Mouse (Mus musculus) midbrain, postnatal 0 days (tissue): Measurements from ENCODE around the gene Afdn. TPM values are rescaled to one million over a fixed set of nuclear protein-coding genes. Genes with fewer than 3 reads are reported as not detected.
"Not testable (repeated sequence)": the region's sequence is repeated elsewhere in the genome, so short reads cannot be mapped to it uniquely, and the experiment has no call there.

Source experiments
- ATAC-seq: fragments of 200-750 bp; cut with Nextera tagmentation; 2 replicates; pipeline ENCODE4 v1.8.0; 2017; ENCODE audit warnings: moderate number of reproducible peaks, mild to moderate bottlenecking, moderate TSS enrichment, moderate library complexity; ENCODE audit not compliant: low FRiP score
- DNase-seq: peaks from one replicate; pipeline ENCODE4 v3.0.0-alpha.2; 2015; ENCODE audit warnings: low spot score
- H3K27ac ChIP-seq: fragments of 300-500 bp; sonication (generic); 2 replicates; pipeline ENCODE4 v1.5.1; 2014; ENCODE audit warnings: low read depth, mild to moderate bottlenecking, low read length, mixed read lengths
- H3K27me3 ChIP-seq: fragments of 300-500 bp; sonication (generic); 2 replicates; pipeline ENCODE4 v1.6.1; 2014; ENCODE audit warnings: low read length, control low read depth, mixed read lengths; ENCODE audit not compliant: insufficient read depth
- H3K36me3 ChIP-seq: fragments of 300-500 bp; sonication (generic); 2 replicates; pipeline ENCODE4 v1.6.1; 2014; ENCODE audit warnings: low read length, control low read depth, mixed read lengths; ENCODE audit not compliant: insufficient read depth
- H3K4me1 ChIP-seq: fragments of 300-500 bp; sonication (generic); 2 replicates; pipeline ENCODE4 v1.6.1; 2014; ENCODE audit warnings: mild to moderate bottlenecking, control low read depth, antibody characterized with exemption, low read length, mixed read lengths; ENCODE audit not compliant: insufficient read depth
- H3K4me2 ChIP-seq: fragments of 300-500 bp; sonication (generic); 2 replicates; pipeline ENCODE4 v1.6.1; 2014; ENCODE audit warnings: low read depth, mild to moderate bottlenecking, low read length, mixed read lengths; ENCODE audit not compliant: poor library complexity, severe bottlenecking
- H3K4me3 ChIP-seq: fragments of 300-500 bp; sonication (generic); 2 replicates; pipeline ENCODE4 v1.5.1; 2014; ENCODE audit warnings: low read depth, mild to moderate bottlenecking, low read length, moderate library complexity
- H3K9ac ChIP-seq: fragments of 300-500 bp; sonication (generic); replicated peaks from 2 replicates; pipeline ENCODE4 v1.6.1; 2014; ENCODE audit warnings: mild to moderate bottlenecking, low read length, moderate library complexity, mixed read lengths; ENCODE audit not compliant: poor library complexity, severe bottlenecking
- H3K9me3 ChIP-seq: fragments of 300-500 bp; sonication (generic); 2 replicates; pipeline ENCODE4 v1.6.1; 2016; ENCODE audit warnings: low read length, control low read depth
- CTCF ChIP-seq: IDR thresholded peaks from 2 replicates; pipeline ENCODE4 v1.5.1; 2016; ENCODE audit warnings: antibody characterized with exemption, mild to moderate bottlenecking
- WGBS: fragments of 180-500 bp; shearing (Covaris S2); extraction: QIAGEN DNeasy Blood & Tissue Kit; methylation state at CpG from one replicate; pipeline ENCODE4 v1.1.7; 2014; 5-methylcytosine and 5-hydroxymethylcytosine counted together
- polyA plus RNA-seq: library from polyadenylated mRNA; unstranded; fragments of >200 nt; fragmentation: Nextera tagmentation; extraction: Ambion mirVana; gene quantifications from 2 replicates; pipeline ENCODE4 v1.2.1, GENCODE M21; 2015
- total RNA-seq: library from RNA; depleted of rRNA; stranded (reverse); fragments of >200 nt; gene quantifications from 2 replicates; pipeline ENCODE4 v1.2.3, GENCODE M21; 2014

Afdn gene
- total and polyA plus RNA-seq, 2 experiments from 2014 or later, result 100 to 138 TPM

GRCm38 (mm10) chr17:13850175-13850574 is 89.8 kb downstream of the Afdn start:
- Histone ChIP-seq H3K9ac (no peak overlapping the region), H3K9me3 (no peaks in the 10 kb centered on the region), H3K4me2 (no peak overlapping the region), H3K27me3 (no peaks in the 10 kb centered on the region), H3K27ac (no peak overlapping the region), H3K4me1 (no peaks in the 10 kb centered on the region), H3K4me3 (no peak overlapping the region), H3K36me3 (peaks cover 33% of the 10 kb centered on the region)
- 90% methylated on average over 2 of the region's 2 CpGs for WGBS
- peak; percentile 44 for TF ChIP-seq CTCF
- ATAC-seq, result no peak
- no peak for DNase-seq

- H3K4me1 ChIP-seq, DNase-seq, H3K9me3 ChIP-seq, ATAC-seq, H3K27ac ChIP-seq, H3K27me3 ChIP-seq, H3K9ac ChIP-seq, H3K4me3 ChIP-seq, H3K4me2 ChIP-seq: not testable (repeated sequence)
- WGBS, result 76% methylated on average over 7 of the region's 7 CpGs
- peaks cover 42% of the 10 kb centered on the region for H3K36me3 ChIP-seq
Measured at GRCm38 (mm10) chr17:13853883-13854282, 93.5 kb downstream of the Afdn start.

DNA sequence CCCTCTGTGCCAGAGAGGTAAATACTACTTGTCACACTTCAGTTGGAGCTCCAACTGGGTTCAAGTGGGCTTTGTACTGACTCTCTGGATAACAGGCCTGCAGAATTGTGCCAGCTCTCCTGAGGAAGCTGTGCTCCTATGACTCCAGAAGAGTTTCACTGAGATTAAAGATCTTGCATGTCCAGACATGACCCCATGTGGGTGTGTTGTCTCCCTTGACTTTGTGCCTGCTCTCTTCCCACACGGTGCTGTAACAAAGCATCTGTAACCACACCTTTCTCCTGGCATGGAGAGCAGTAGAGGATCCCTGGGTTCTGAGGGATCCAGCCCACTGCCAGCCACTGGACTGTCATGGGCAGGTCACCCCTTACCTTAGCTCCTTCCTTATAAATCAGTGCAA is 95.1 kb downstream of the Afdn start:
- peaks cover 44% of the 10 kb centered on the region for H3K36me3 ChIP-seq
- WGBS, result 79% methylated on average over 1 of the region's 1 CpGs
- ATAC-seq, result no peak
- no peak for DNase-seq
- no peaks in the 10 kb centered on the region for H3K4me1 ChIP-seq
- H3K4me3 ChIP-seq, result no peak overlapping the region
- no peak overlapping the region for H3K9ac ChIP-seq
- H3K27me3 ChIP-seq, result no peaks in the 10 kb centered on the region
- no peak overlapping the region for H3K4me2 ChIP-seq
- H3K27ac ChIP-seq, result no peak overlapping the region
- no peak for TF ChIP-seq CTCF
- no peaks in the 10 kb centered on the region for H3K9me3 ChIP-seq

DNA sequence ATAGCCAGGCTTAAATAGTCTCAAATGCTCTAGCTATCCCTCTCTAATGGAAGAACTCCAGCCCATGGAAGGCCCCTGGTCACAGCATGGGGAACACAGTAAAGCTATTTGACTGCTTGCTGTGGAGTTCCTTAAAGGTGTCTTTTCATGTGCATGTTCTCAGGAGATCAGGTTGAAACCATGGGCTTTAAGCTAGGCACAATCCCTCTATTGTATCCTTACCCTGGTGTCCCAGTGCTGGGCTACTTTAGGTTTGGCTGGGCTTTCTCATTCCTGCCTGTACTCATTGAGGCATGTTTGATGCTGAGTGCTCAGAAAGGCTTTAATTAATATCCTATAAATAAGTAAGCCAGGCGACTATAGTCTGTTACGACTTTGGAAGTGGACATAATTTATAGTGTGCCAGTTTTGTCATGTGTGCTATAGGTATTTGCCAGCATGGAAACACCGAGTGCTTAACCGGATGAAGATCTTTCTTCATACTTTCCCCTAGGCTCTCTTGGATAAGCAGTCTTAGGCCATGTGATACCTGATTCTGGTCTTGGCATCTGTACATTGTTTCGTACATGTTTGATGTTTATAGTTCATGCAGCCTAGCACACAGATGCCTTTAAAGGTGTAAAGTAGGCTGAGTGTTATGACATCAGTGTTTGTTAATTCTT is 96.2 kb downstream of the Afdn start:
- DNase-seq, result no peak
- no peaks in the 10 kb centered on the region for H3K4me1 ChIP-seq
- ATAC-seq, result no peak
- no peaks in the 10 kb centered on the region for H3K27me3 ChIP-seq
- no peaks in the 10 kb centered on the region for H3K9me3 ChIP-seq
- no peak for TF ChIP-seq CTCF
- no peak overlapping the region for H3K4me2 ChIP-seq
- WGBS, result 92% methylated on average over 5 of the region's 5 CpGs
- H3K27ac ChIP-seq, result no peak overlapping the region
- H3K9ac ChIP-seq, result no peak overlapping the region
- no peak overlapping the region for H3K4me3 ChIP-seq
- peaks cover 41% of the 10 kb centered on the region for H3K36me3 ChIP-seq

GRCm38 (mm10) chr17:13865340-13865739 is 105.0 kb downstream of the Afdn start:
- DNase-seq, result peak; percentile 44
- WGBS, result 93% methylated on average over 5 of the region's 5 CpGs

DNA sequence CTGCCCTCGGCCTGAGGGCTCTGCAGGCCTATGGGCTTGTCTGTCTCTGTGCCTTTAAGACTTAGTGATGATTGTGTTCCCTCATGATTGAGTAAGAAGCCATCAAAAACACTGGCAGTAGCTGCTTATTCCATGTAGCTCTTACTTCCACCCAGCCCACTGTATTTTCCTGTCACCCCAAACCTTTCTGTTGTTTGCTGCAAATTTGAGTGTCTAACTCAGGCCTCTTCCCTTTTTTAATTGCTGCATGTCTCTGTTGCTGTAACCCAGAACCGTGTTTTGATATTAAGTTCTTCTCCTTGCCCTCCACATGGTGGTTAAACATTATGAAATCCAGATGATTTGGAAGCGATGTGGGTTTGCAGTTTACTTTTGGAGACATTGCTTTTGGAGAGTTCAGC is 106.6 kb downstream of the Afdn start:
- Histone ChIP-seq H3K27me3 (no peaks in the 10 kb centered on the region), H3K27ac (no peak overlapping the region), H3K9me3 (no peaks in the 10 kb centered on the region), H3K36me3 (peaks cover 17% of the 10 kb centered on the region), H3K9ac (no peak overlapping the region), H3K4me3 (no peak overlapping the region), H3K4me1 (no peaks in the 10 kb centered on the region), H3K4me2 (no peak overlapping the region)
- no peak for TF ChIP-seq CTCF
- no peak for DNase-seq
- WGBS, result 94% methylated on average over 3 of the region's 3 CpGs
- no peak for ATAC-seq

More at GRCm38 (mm10) chr17:13865340-13865739, 105.0 kb downstream of the Afdn start:
- Histone ChIP-seq H3K27me3 (no peaks in the 10 kb centered on the region), H3K9ac (no peak overlapping the region), H3K4me1 (no peaks in the 10 kb centered on the region), H3K9me3 (no peaks in the 10 kb centered on the region), H3K27ac (no peak overlapping the region), H3K36me3 (peaks cover 24% of the 10 kb centered on the region), H3K4me3 (no peak overlapping the region), H3K4me2 (no peak overlapping the region)
- no peak for ATAC-seq
- TF ChIP-seq CTCF, result no peak
